Mouse (Mus musculus) left cerebral cortex, postnatal 25 days (tissue): ENCODE measurements around the gene Nfkbiz. TPM values are rescaled to one million over a fixed set of nuclear protein-coding genes. Genes with fewer than 3 reads are reported as not detected.

Experiments used
- DNase-seq, 2 experiments: peaks; one replicate each; pipeline ENCODE4 v3.0.0; 2022; ENCODE audit warnings: low spot score in 2 of 2, mixed read lengths in 1 of 2
- intact Hi-C: fragments of 180-260 bp; cut with DNase I; formaldehyde crosslinking; loops from one replicate; pipeline ENCODE4 v1.15.1; 2025
- total RNA-seq, 2 experiments: library from RNA; stranded (reverse); gene quantifications; 2 replicates each; pipeline ENCODE4 v1.2.3; 2021

Gene Nfkbiz
- total RNA-seq, 2 experiments from 2014 or later: 2.5 to 3.2 TPM

DNA sequence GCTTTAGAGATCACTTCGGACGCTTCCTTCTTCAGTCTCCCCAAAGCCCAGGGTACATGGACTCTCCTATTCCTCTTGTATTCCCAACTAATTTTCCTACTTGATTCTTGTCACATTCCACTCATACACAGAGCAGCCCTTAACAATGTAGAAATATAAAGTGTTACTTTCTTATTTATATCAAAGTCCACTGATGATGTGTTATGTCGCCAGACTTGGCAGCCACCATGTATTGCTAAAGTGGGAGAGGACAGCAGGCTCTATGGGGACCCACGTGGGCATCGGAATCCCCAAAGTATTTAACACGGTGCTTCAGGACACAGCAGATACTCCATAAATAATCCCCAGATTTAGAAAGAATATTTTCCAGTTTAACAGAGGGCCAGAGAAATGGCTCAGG, 24.0 kb downstream of the Nfkbiz start:
- no peak for DNase-seq
- intact Hi-C loops: no loop called here

- intact Hi-C loops: no loop called here
- DNase-seq: no peak
These were observed 24.8 kb downstream of the Nfkbiz start for GRCm38 (mm10) chr16:55813916-55814315.

- intact Hi-C loops: no loop called here
- DNase-seq: no peak
These were observed 26.9 kb downstream of the Nfkbiz start for GRCm38 (mm10) chr16:55811792-55812191.

DNA sequence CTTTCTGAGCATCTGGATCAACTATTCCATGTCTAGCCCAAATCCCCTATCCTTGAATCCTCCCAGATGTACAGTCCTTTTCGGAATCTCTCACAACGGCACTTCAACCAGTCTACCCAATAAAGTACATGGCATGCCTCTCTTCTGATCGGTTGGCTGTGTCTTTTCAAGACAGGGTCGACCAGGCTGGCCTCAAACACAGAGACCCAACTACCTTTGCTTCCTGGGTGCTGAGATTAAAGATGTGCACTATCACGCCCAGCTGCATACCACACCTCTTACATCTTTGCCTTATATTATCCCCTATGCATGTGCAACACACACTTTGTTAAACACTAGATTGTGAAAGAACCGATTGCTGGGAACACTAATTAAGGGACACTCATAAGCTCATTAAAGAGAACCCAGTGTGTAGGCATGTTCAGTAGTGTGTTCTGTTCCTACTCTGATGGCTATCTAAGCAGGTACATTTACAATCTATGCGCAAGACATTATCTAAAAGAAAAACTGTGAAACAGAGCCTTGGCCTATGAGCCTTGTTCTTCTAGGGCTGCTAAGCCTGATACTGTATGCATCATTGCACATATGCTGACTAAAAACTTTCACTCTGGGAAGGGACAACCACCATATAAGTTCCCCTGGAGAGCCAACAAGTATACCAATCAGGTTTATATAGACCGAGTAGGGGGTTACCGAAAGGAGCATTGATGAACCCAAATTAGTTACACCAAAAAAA, 28.8 kb downstream of the Nfkbiz start:
- DNase-seq: no peak
- intact Hi-C loops: no loop called here

DNA sequence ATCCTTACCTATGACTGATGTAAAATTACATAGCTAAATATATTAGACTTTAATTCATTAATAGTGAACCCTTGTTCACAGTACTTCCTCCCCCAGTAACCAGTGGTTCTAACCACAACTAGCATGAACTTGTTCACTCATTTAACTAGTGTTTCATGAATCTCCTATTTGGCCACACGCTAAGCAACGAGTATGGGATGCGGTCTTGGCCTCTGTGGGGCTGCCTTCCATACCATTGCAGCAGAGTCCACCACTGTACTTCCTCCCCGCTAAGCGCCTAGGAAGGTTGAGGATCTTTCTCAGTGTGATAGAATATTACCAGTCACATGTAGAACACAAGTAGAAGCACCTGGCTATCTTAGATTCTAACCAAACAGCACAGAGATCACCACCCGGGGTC, 29.4 kb downstream of the Nfkbiz start:
- no peak for DNase-seq
- intact Hi-C loops: no loop called here

DNA sequence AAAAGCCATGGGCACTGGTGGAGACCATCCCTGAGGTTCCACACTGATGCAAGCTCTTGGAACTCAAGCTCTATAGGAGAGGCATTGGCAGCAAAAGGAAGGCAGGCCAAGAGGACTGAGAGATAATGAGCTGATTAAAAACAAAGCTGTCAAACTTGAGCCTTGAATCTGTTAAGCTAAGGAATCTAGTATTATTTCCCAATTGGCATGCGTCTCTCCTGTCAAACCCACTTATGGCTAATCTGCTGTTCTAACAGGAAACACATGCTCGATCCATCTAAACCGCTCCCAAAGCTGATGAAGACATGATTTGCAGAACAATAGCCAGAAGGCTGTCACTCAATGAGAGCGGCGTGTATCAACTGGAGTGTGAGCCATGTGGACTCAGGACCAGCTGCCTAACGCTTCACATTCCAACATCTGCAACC, 31.2 kb downstream of the Nfkbiz start:
- intact Hi-C loops: no loop called here
- DNase-seq: no peak

DNA sequence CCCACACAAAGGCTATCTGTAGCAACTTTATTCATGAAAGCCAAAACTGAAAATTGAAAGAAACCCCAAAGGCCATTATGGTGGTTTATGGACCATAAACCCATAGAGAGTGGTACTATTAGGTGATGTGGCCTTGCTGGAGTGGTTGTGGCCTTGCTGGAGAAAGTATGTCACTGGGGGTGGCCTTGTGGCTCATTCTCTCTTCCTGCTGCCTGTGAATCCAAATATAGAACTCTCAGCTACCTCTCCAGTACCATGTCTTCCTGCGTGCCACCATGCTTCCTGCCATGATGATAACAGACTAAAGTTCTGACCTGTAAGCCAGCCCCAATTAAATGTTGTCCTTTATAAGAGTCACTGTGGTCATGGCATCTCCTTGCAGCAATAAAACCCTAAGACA, 33.9 kb downstream of the Nfkbiz start:
- intact Hi-C loops: no loop called here
- no peak for DNase-seq

DNA sequence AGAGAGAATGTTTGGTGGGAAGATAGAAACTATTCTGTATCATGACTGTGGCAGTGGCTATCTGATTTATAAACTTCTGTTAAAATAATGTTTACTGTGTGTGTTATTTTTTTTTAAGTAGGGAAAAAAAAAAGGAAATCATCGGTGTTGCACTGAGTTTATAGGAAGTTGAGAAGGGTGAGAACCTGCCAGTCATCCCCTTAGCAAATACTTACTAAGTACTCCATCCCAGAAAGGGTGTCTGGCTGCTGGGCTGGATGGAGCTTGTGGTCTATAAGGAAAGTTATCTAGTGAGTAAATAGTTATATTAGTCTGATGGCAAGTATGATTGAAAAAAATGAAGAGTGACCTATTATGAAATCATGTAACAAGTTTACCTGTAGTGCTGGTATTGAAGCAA, 37.1 kb downstream of the Nfkbiz start:
- intact Hi-C loops: no loop called here

DNA sequence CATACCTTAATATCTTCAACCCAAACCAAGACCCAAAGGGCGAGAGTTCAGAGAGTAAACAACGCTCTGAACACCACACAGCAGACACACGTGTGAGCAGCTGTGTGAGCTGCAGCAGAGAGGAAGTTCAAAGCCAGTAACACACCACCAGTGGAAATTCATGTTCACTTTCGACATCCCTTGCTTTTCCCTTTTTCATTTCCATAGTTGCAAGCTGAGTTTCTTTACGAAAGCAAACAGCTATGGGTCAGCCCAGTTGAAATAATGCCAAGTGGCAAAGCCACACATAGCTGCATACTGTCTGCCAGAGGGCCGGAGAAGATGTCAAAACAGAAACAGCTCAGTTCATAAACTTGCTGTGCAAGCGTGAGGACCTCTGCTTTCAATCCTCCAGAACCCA, 39.9 kb downstream of the Nfkbiz start:
- intact Hi-C loops: no loop called here
- DNase-seq: no peak

More for the DNA sequence above, 37.1 kb downstream of the Nfkbiz start:
- DNase-seq: no peak

DNA sequence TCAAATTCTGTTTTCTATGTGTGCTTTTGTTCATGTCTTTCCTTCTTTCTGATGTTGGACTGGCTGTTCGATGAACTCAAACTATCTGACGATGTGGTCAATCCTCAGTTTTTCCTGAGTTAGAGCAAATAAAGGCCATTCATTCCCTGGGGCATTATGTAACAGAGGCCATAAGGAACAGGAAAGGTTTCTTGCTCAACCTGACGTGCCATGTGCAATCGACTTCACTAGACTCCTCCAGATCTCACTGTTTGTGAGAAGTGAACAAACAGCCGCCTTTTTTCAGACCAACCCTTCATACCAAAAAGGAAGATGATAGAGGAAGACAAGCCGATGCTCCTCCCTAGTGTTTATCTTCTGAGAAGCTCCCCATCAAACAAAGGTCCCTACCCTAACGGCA, 48.4 kb downstream of the Nfkbiz start:
- no peak for DNase-seq
- intact Hi-C loops: no loop called here

GRCm38 (mm10) chr16:55789291-55789690, 49.4 kb downstream of the Nfkbiz start:
- DNase-seq: no peak
- intact Hi-C loops: no loop called here

DNA sequence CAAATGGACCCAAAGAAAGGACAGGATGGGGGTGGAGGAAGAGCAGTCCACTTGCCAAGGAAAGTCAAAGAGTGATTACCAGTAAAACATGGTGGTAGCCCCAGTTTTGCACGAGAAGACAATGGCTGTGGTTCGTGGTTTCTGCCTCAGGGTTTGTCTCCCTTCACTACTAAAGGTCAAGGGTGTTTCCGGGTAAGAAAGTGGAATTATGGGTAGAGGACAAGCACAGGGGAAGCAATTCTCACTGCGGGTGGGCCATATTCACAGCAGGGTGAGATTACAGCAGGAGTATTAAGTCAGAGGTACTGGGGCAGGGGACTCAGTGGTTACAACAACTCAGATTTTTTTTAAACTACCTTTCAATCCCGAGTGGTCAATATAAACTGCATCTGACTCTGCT, 50.0 kb downstream of the Nfkbiz start:
- DNase-seq: no peak
- intact Hi-C loops: no loop called here

GRCm38 (mm10) chr16:55787385-55788072, 51.2 kb downstream of the Nfkbiz start:
- intact Hi-C loops: no loop called here
- no peak for DNase-seq

DNA sequence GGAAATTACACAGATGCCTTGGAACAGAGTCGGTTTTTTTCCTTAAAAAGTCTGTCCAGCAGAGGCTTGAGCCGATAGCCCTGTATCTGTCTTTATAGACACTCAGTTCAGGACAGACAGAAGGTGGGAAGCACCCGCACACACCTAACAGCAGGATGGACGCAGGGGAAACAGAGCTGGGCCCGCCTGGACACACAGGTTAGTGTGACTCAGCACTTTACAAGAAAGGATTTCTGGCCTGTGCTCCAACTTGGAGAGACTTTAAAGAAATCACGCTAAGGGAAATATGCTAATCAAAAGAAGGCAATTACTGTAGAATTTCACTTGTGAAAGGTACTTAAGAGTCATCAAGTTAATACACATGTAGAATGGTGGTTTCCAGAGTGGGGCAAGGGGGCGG, 54.3 kb downstream of the Nfkbiz start:
- DNase-seq: no peak
- intact Hi-C loops: no loop called here

DNA sequence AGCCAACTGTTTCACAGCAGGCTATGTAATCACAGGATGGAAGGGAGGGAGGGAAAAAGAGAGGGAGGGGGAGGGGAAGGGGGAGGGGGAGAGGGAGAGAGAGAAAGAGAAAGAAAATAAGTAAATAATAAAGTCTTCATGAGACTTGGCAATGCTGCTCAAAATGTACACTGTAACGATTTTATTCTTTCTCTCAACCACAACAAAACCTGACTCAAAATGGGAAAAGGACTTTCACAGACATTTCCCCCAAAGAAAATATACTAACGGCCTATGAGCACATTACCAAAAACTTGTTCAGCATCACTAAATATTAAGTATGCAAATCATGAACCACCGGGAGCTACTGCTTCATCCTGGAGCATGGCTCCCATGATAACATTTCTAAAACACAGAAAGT, 54.8 kb downstream of the Nfkbiz start:
- intact Hi-C loops: no loop called here
- no peak for DNase-seq

DNA sequence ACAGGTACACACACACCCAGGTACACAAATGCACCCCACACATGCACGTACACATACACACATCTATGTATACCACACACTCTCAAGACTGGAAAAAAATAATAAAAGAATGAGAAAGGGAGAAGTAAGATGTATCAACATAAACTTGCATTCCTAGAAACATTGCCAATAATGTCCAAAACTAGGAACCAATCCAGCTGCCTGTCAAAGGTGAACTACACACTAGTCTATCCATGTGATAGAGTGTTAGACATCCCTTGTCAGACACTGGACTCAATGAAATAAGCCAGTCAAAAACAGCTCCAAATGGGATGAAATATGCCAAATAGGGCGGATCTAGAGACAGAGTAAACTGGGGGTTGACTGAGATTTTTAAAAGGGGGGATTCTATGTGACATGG, 55.8 kb downstream of the Nfkbiz start:
- DNase-seq: no peak
- intact Hi-C loops: no loop called here

DNA sequence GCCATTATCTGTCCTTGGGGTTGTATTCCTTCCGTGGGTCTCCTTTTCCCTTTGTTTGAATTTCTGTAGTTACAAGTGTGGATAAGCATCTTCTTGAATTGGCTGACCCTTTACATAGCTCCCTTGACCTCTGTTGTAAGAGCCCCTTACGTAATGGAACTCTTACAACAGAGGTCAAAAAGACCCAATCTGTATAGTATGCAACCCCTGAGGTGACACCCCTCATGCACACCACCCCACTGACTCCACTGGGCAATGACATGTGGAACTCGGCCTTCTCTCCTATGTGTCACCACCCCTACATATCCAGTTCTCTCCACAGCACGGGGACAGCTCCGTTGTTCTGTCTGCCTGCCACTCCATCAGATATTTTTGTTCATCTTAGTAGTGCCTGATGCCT, 56.9 kb downstream of the Nfkbiz start:
- intact Hi-C loops: no loop called here
- DNase-seq: no peak

DNA sequence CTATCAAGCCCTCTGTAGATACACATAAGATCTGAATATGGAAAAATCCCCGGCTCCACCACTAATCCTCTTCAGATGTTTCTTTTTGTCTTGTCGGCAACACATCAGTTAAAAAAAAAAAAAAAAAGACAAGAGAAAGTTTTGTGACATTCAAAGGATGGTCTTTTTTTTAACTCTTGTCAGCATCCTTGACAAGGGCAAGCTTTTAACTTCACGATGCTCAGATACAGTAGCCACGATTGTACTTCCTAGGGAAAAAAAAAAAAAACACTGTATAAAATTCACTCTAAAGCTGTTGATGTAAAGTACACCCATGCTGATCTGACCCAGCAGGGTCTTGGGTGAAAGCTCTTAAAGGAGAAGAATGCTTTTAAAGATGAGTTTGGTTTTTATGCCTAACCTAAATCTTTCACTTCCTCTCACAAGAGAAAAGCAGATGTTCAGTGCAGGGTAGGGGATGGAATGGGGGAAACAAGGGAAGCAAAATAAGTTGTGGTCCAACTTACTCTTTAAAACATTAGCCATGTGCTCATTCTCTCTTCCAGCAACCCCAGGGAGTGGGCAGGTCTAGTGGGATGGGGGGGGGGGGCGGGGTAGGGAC, 57.6 kb downstream of the Nfkbiz start:
- no peak for DNase-seq
- intact Hi-C loops: no loop called here

DNA sequence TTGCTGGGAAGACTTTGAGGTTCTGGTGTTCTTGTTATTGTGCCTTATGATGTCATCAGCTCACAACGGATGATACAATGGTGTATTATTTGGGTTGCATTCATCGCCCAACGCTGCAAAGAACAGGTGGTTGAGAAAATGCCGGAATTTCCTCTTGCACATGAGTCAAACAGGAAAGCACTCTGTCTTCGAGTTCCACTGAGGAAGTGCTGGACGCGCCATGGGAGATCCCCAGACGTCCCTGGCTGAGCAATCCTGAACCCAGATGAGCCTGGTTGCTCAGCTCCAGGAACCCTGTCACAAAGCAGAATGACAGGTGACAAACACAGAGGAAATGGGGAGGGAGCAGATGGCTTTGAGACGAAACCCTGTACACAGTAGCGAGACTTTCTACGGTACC, 62.4 kb downstream of the Nfkbiz start:
- no peak for DNase-seq
- intact Hi-C loops: no loop called here

GRCm38 (mm10) chr16:55770247-55770646, 68.5 kb downstream of the Nfkbiz start:
- intact Hi-C loops: no loop called here
- DNase-seq: peak in 1 of 2 experiments; percentile 3
